In genomic region chr16:73014544-73014943, GRCm38 (mm10) we compare ENCODE assay signal across 16 mouse cellular contexts.
"Had no signal": no experiment of that assay in that cellular context is flagged by ENCODE, and none has a peak within 500 bp of the region (broad histone marks: within the 10 kb centered on the region; RNA-seq: fewer than 3 reads in every experiment).

No protein-coding gene starts in this region.

- H3K9ac ChIP-seq: limb, embryonic 12.5 days; limb, embryonic 15.5 days; liver, embryonic 14.5 days; liver, postnatal 0 days; lung, embryonic 15.5 days had no signal

- H3K4me1 ChIP-seq: lung, embryonic 15.5 days had no signal

- ATAC-seq: intestine, postnatal 0 days; liver, postnatal 0 days had no signal

- H3K4me3 ChIP-seq: limb, embryonic 12.5 days; limb, embryonic 15.5 days; lung, embryonic 15.5 days had no signal

- H3K27ac ChIP-seq: limb, embryonic 12.5 days; limb, embryonic 15.5 days; liver, embryonic 14.5 days; lung, embryonic 15.5 days had no signal

- H3K4me2 ChIP-seq: limb, embryonic 12.5 days; limb, embryonic 15.5 days; liver, embryonic 11.5 days; lung, embryonic 15.5 days; midbrain, embryonic 11.5 days had no signal

- H3K27me3 ChIP-seq: limb, embryonic 12.5 days; limb, embryonic 15.5 days; lung, embryonic 15.5 days had no signal

- H3K9me3 ChIP-seq: limb, embryonic 12.5 days; limb, embryonic 15.5 days; lung, embryonic 15.5 days had no signal

- DNase-seq: kidney, adult 9 months; kidney, postnatal 14 days; kidney, postnatal 4 days; liver, postnatal 0 days; lung, postnatal 10 days; lung, postnatal 4 days; midbrain, embryonic 14.5 days; thymus, adult 2 months; thymus, postnatal 25 days had no signal
